Mouse (Mus musculus): ENCODE data around the gene Bsn. TPM values are rescaled to one million over a fixed set of nuclear protein-coding genes. Genes with fewer than 3 reads are reported as not detected.

Bsn gene
- polyA plus RNA-seq, 1 experiment from 2014 or later, result 4.1 TPM

GRCm38 (mm10) chr9:108080168-108080567 lies 110.0 kb downstream of the Bsn start, which contains the start of gene Mst1:
TSS of gene Mst1 (plus strand) at chr9:108080436.
- Histone ChIP-seq H3K36me3 (ENCODE audit: control insufficient read depth, insufficient read depth, low read length) (peaks cover 11% of the 10 kb centered on the region), H3K27ac (ENCODE audit: low read depth) (no peak within 1 kb of the TSS), H3K9ac (ENCODE audit: low read length) (peak within 1 kb of the TSS; percentile 94), H3K27me3 (replicated peaks; ENCODE audit: control insufficient read depth, insufficient read depth, low read length) (peaks cover 37% of the 10 kb centered on the region), H3K4me1 (replicated peaks; ENCODE audit: control insufficient read depth, insufficient read depth, low read length) (peaks cover 9% of the 10 kb centered on the region; the same call in 1 of the 2 replicates), H3K4me2 (ENCODE audit: low read length) (peak within 1 kb of the TSS; percentile 95), H3K4me3 (ENCODE audit: low read depth, low read length) (peak within 1 kb of the TSS; percentile 95), H3K9me3 (ENCODE audit: control insufficient read depth, low read length) (no peaks in the 10 kb centered on the region)
- 82% methylated on average over 5 of the region's 5 CpGs for WGBS
- ATAC-seq (replicated peaks; ENCODE audit: low FRiP score, low TSS enrichment, low read depth), result no peak
- DNase-seq (ENCODE audit: low spot score), result no peak

GRCm38 (mm10) chr9:108073141-108073930 lies 116.8 kb downstream of the Bsn start:
- Histone ChIP-seq H3K9ac (ENCODE audit: low read length) (no peak overlapping the region), H3K4me1 (replicated peaks; ENCODE audit: control insufficient read depth, insufficient read depth, low read length) (peaks cover 6% of the 10 kb centered on the region; the same call in 1 of the 2 replicates), H3K36me3 (ENCODE audit: control insufficient read depth, insufficient read depth, low read length) (peaks cover 17% of the 10 kb centered on the region; the same call in 1 of the 2 replicates), H3K4me2 (ENCODE audit: low read length) (no peak overlapping the region), H3K9me3 (ENCODE audit: control insufficient read depth, low read length) (no peaks in the 10 kb centered on the region), H3K4me3 (ENCODE audit: low read depth, low read length) (no peak overlapping the region), H3K27me3 (replicated peaks; ENCODE audit: control insufficient read depth, insufficient read depth, low read length) (no peaks in the 10 kb centered on the region), H3K27ac (ENCODE audit: low read depth) (no peak overlapping the region)
- 63% methylated on average over 7 of the region's 7 CpGs for WGBS
- ATAC-seq (replicated peaks; ENCODE audit: low FRiP score, low TSS enrichment, low read depth) (no peak), DNase-seq (ENCODE audit: low spot score) (no peak)

DNA sequence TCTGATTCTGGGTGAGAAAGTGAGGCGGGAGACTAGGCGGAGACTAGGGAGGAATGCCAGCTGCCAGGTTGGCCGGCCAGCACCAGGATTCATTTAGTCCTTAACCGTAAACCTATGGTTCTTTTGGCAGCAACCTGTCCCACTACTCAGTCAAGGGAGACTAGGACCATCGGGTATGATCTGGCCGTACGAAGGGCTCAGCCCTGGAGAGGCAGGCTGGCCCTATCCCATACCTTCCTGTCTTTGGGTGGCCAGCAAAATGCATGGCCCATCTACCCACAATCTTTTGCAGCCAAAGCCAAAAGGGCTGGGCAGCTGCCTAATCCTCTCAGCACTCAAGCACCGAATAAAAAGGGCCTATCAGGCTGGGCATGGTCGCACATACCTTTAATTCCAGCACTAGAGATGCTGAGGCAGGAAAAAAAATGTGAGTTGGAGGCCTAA lies 117.7 kb downstream of the Bsn start:
- WGBS, result 56% methylated on average over 9 of the region's 9 CpGs
- no peaks in the 10 kb centered on the region for H3K4me1 ChIP-seq (replicated peaks; ENCODE audit: control insufficient read depth, insufficient read depth, low read length)
- no peak for DNase-seq (ENCODE audit: low spot score)
- no peaks in the 10 kb centered on the region for H3K9me3 ChIP-seq (ENCODE audit: control insufficient read depth, low read length)
- no peak for ATAC-seq (replicated peaks; ENCODE audit: low FRiP score, low TSS enrichment, low read depth)
- H3K36me3 ChIP-seq (ENCODE audit: control insufficient read depth, insufficient read depth, low read length), result peaks cover 17% of the 10 kb centered on the region; the same call in 1 of the 2 replicates
- H3K27me3 ChIP-seq (replicated peaks; ENCODE audit: control insufficient read depth, insufficient read depth, low read length), result no peaks in the 10 kb centered on the region
- H3K4me3 ChIP-seq (ENCODE audit: low read depth, low read length), result no peak overlapping the region
- no peak overlapping the region for H3K4me2 ChIP-seq (ENCODE audit: low read length)
- H3K9ac ChIP-seq (ENCODE audit: low read length), result no peak overlapping the region
- 0 out of 2 replicates have a peak overlapping the region, but pooled peaks have one; percentile 2 for H3K27ac ChIP-seq (ENCODE audit: low read depth)

GRCm38 (mm10) chr9:108071801-108072200 lies 118.4 kb downstream of the Bsn start:
- no peaks in the 10 kb centered on the region for H3K27me3 ChIP-seq (replicated peaks; ENCODE audit: control insufficient read depth, insufficient read depth, low read length)
- no peak overlapping the region for H3K27ac ChIP-seq (ENCODE audit: low read depth)
- H3K4me2 ChIP-seq (ENCODE audit: low read length), result no peak overlapping the region
- WGBS, result 77% methylated on average over 4 of the region's 4 CpGs
- peaks cover 17% of the 10 kb centered on the region; the same call in 1 of the 2 replicates for H3K36me3 ChIP-seq (ENCODE audit: control insufficient read depth, insufficient read depth, low read length)
- no peak for DNase-seq (ENCODE audit: low spot score)
- no peaks in the 10 kb centered on the region for H3K4me1 ChIP-seq (replicated peaks; ENCODE audit: control insufficient read depth, insufficient read depth, low read length)
- no peak for ATAC-seq (replicated peaks; ENCODE audit: low FRiP score, low TSS enrichment, low read depth)
- H3K4me3 ChIP-seq (ENCODE audit: low read depth, low read length), result no peak overlapping the region
- H3K9me3 ChIP-seq (ENCODE audit: control insufficient read depth, low read length), result no peaks in the 10 kb centered on the region
- no peak overlapping the region for H3K9ac ChIP-seq (ENCODE audit: low read length)

- Histone ChIP-seq H3K27me3 (replicated peaks; ENCODE audit: control insufficient read depth, insufficient read depth, low read length) (no peaks in the 10 kb centered on the region), H3K36me3 (ENCODE audit: control insufficient read depth, insufficient read depth, low read length) (peaks cover 17% of the 10 kb centered on the region; the same call in 1 of the 2 replicates), H3K4me2 (ENCODE audit: low read length) (no peak overlapping the region), H3K27ac (ENCODE audit: low read depth) (no peak overlapping the region), H3K9ac (ENCODE audit: low read length) (no peak overlapping the region), H3K4me1 (replicated peaks; ENCODE audit: control insufficient read depth, insufficient read depth, low read length) (no peaks in the 10 kb centered on the region), H3K4me3 (ENCODE audit: low read depth, low read length) (no peak overlapping the region), H3K9me3 (ENCODE audit: control insufficient read depth, low read length) (no peaks in the 10 kb centered on the region)
- DNase-seq (ENCODE audit: low spot score), result no peak
- WGBS, result 89% methylated on average over 7 of the region's 7 CpGs
- ATAC-seq (replicated peaks; ENCODE audit: low FRiP score, low TSS enrichment, low read depth), result no peak
These were observed 120.7 kb downstream of the Bsn start for GRCm38 (mm10) chr9:108069529-108069928.

DNA sequence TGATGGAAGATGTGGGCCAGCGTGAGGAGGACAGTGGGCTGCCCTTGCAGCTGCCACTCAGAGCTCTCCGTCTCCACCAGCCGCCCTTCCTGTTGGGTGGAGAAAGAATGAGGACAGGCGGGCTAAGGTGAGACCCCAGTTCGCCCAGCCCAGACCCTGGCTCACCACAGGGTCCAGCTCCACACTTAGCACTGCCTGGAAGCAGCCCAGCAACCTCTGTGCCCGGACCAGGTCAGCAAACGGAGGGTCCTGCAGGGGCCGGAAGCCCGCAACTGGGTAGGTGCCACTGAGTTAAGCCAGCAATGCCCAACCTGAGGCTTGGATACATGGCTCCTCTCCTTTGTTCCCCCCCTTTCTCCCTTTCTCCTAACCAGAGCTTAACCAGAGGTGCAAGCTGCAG lies 121.2 kb downstream of the Bsn start:
- WGBS, result 86% methylated on average over 9 of the region's 9 CpGs
- DNase-seq (ENCODE audit: low spot score) (no peak), ATAC-seq (replicated peaks; ENCODE audit: low FRiP score, low TSS enrichment, low read depth) (no peak)
- no peaks in the 10 kb centered on the region for H3K9me3 ChIP-seq (ENCODE audit: control insufficient read depth, low read length)
- no peaks in the 10 kb centered on the region for H3K27me3 ChIP-seq (replicated peaks; ENCODE audit: control insufficient read depth, insufficient read depth, low read length)
- no peak overlapping the region for H3K9ac ChIP-seq (ENCODE audit: low read length)
- H3K4me3 ChIP-seq (ENCODE audit: low read depth, low read length), result no peak overlapping the region
- peaks cover 21% of the 10 kb centered on the region for H3K36me3 ChIP-seq (ENCODE audit: control insufficient read depth, insufficient read depth, low read length)
- H3K4me1 ChIP-seq (replicated peaks; ENCODE audit: control insufficient read depth, insufficient read depth, low read length), result no peaks in the 10 kb centered on the region
- no peak overlapping the region for H3K27ac ChIP-seq (ENCODE audit: low read depth)
- no peak overlapping the region for H3K4me2 ChIP-seq (ENCODE audit: low read length)

GRCm38 (mm10) chr9:108067900-108068299 lies 122.3 kb downstream of the Bsn start:
- no peaks in the 10 kb centered on the region for H3K27me3 ChIP-seq (replicated peaks; ENCODE audit: control insufficient read depth, insufficient read depth, low read length)
- no peaks in the 10 kb centered on the region for H3K4me1 ChIP-seq (replicated peaks; ENCODE audit: control insufficient read depth, insufficient read depth, low read length)
- no peak overlapping the region for H3K4me3 ChIP-seq (ENCODE audit: low read depth, low read length)
- peaks cover 32% of the 10 kb centered on the region for H3K36me3 ChIP-seq (ENCODE audit: control insufficient read depth, insufficient read depth, low read length)
- H3K27ac ChIP-seq (ENCODE audit: low read depth), result no peak overlapping the region
- no peak overlapping the region for H3K4me2 ChIP-seq (ENCODE audit: low read length)
- ATAC-seq (replicated peaks; ENCODE audit: low FRiP score, low TSS enrichment, low read depth), result 0 out of 2 replicates have a peak, but pooled peaks have one; percentile 33
- 20% methylated on average over 8 of the region's 8 CpGs for WGBS
- H3K9ac ChIP-seq (ENCODE audit: low read length), result no peak overlapping the region
- peak; percentile 96 for DNase-seq (ENCODE audit: low spot score)
- no peaks in the 10 kb centered on the region for H3K9me3 ChIP-seq (ENCODE audit: control insufficient read depth, low read length)

GRCm38 (mm10) chr9:108067199-108067598 lies 123.0 kb downstream of the Bsn start:
- Histone ChIP-seq H3K4me3 (ENCODE audit: low read depth, low read length) (no peak overlapping the region), H3K4me1 (replicated peaks; ENCODE audit: control insufficient read depth, insufficient read depth, low read length) (no peaks in the 10 kb centered on the region), H3K36me3 (ENCODE audit: control insufficient read depth, insufficient read depth, low read length) (peaks cover 38% of the 10 kb centered on the region), H3K27ac (ENCODE audit: low read depth) (no peak overlapping the region), H3K9me3 (ENCODE audit: control insufficient read depth, low read length) (no peaks in the 10 kb centered on the region), H3K9ac (ENCODE audit: low read length) (no peak overlapping the region), H3K27me3 (replicated peaks; ENCODE audit: control insufficient read depth, insufficient read depth, low read length) (no peaks in the 10 kb centered on the region), H3K4me2 (ENCODE audit: low read length) (no peak overlapping the region)
- ATAC-seq (replicated peaks; ENCODE audit: low FRiP score, low TSS enrichment, low read depth) (no peak), DNase-seq (ENCODE audit: low spot score) (no peak)
- 83% methylated on average over 7 of the region's 7 CpGs for WGBS
